Mouse (Mus musculus): Measurements from ENCODE around the gene Krtap26-1.

Gene Krtap26-1

GRCm38 (mm10) chr16:88647358-88647846, at the start of gene Krtap26-1:
Krtap26-1 (minus strand) TSS chr16:88647796.
- no peak for ATAC-seq (ENCODE audit: insufficient number of reproducible peaks, low FRiP score, low TSS enrichment)

GRCm38 (mm10) chr16:88696256-88696655, 48.7 kb upstream of the Krtap26-1 start:
- ATAC-seq (ENCODE audit: insufficient number of reproducible peaks, low FRiP score, low TSS enrichment) = no peak

GRCm38 (mm10) chr16:88681282-88681681, 33.7 kb upstream of the Krtap26-1 start:
- no peak for ATAC-seq (ENCODE audit: insufficient number of reproducible peaks, low FRiP score, low TSS enrichment)

- no peak for ATAC-seq (ENCODE audit: insufficient number of reproducible peaks, low FRiP score, low TSS enrichment)
Observed at GRCm38 (mm10) chr16:88679099-88679498, 31.5 kb upstream of the Krtap26-1 start.

- ATAC-seq (ENCODE audit: insufficient number of reproducible peaks, low FRiP score, low TSS enrichment) = no peak
Observed at GRCm38 (mm10) chr16:88671571-88671970, 24.0 kb upstream of the Krtap26-1 start, which contains the start of gene Krtap27-1. Krtap27-1 (minus strand) TSS chr16:88671671.

GRCm38 (mm10) chr16:88657426-88657825, 9.8 kb upstream of the Krtap26-1 start:
- no peak for ATAC-seq (ENCODE audit: insufficient number of reproducible peaks, low FRiP score, low TSS enrichment)

GRCm38 (mm10) chr16:88651952-88652351, 4.4 kb upstream of the Krtap26-1 start:
- ATAC-seq (ENCODE audit: insufficient number of reproducible peaks, low FRiP score, low TSS enrichment) = no peak

- ATAC-seq (ENCODE audit: insufficient number of reproducible peaks, low FRiP score, low TSS enrichment) = no peak
Observed at GRCm38 (mm10) chr16:88651082-88651481, 3.5 kb upstream of the Krtap26-1 start.

GRCm38 (mm10) chr16:88646366-88647111, 1.1 kb downstream of the Krtap26-1 start:
- no peak for ATAC-seq (ENCODE audit: insufficient number of reproducible peaks, low FRiP score, low TSS enrichment)

GRCm38 (mm10) chr16:88640053-88640452, 7.5 kb downstream of the Krtap26-1 start:
- no peak for ATAC-seq (ENCODE audit: insufficient number of reproducible peaks, low FRiP score, low TSS enrichment)

- ATAC-seq (ENCODE audit: insufficient number of reproducible peaks, low FRiP score, low TSS enrichment) = no peak
Observed at GRCm38 (mm10) chr16:88635142-88635541, 12.5 kb downstream of the Krtap26-1 start.

GRCm38 (mm10) chr16:88631474-88631873, 16.1 kb downstream of the Krtap26-1 start:
- ATAC-seq (ENCODE audit: insufficient number of reproducible peaks, low FRiP score, low TSS enrichment) = no peak

GRCm38 (mm10) chr16:88627566-88627965, 20.0 kb downstream of the Krtap26-1 start, which contains the start of gene 2310079G19Rik:
2310079G19Rik (minus strand) TSS chr16:88627666.
- no peak for ATAC-seq (ENCODE audit: insufficient number of reproducible peaks, low FRiP score, low TSS enrichment)

- ATAC-seq (ENCODE audit: insufficient number of reproducible peaks, low FRiP score, low TSS enrichment) = no peak
Observed at GRCm38 (mm10) chr16:88612712-88613111, 34.9 kb downstream of the Krtap26-1 start.

GRCm38 (mm10) chr16:88611922-88612321, 35.7 kb downstream of the Krtap26-1 start, which contains the start of gene Krtap24-1:
Krtap24-1 (minus strand) TSS chr16:88612279.
- ATAC-seq (ENCODE audit: insufficient number of reproducible peaks, low FRiP score, low TSS enrichment) = no peak

- no peak for ATAC-seq (ENCODE audit: insufficient number of reproducible peaks, low FRiP score, low TSS enrichment)
Observed at GRCm38 (mm10) chr16:88604570-88604969, 43.0 kb downstream of the Krtap26-1 start.

GRCm38 (mm10) chr16:88602464-88602863, 45.1 kb downstream of the Krtap26-1 start:
- ATAC-seq (ENCODE audit: insufficient number of reproducible peaks, low FRiP score, low TSS enrichment) = no peak

- no peak for ATAC-seq (ENCODE audit: insufficient number of reproducible peaks, low FRiP score, low TSS enrichment)
Observed at GRCm38 (mm10) chr16:88600303-88600702, 47.3 kb downstream of the Krtap26-1 start.

GRCm38 (mm10) chr16:88599504-88600237, 47.9 kb downstream of the Krtap26-1 start:
- ATAC-seq (ENCODE audit: insufficient number of reproducible peaks, low FRiP score, low TSS enrichment) = no peak

All from cerebellum, adult (tissue).